Mouse (Mus musculus) MEL-GATA-1-ER (cell line): ENCODE results near the gene Gm21310.
"Not testable (repeated sequence)": the region's sequence is repeated elsewhere in the genome, so short reads cannot be mapped to it uniquely, and the experiment has no call there.

Experiments
- DNase-seq: peaks from one replicate; pipeline ENCODE4 v3.0.0-alpha.2; 2012; ENCODE audit warnings: low read depth; ENCODE audit errors: extremely low read depth

The Gm21310 gene

GRCm38 (mm10) chrY:10147083-10147482 is at the start of gene Gm21310:
Gene Gm21310, minus strand, starts transcription at chrY:10147183.
- not testable (repeated sequence) for DNase-seq
